Mouse (Mus musculus) G1E (cell line): ENCODE data around the gene Nck2.

Experiments used
- CTCF ChIP-seq: IDR thresholded peaks from 2 replicates; pipeline ENCODE4 v1.5.1; 2012; ENCODE audit warnings: low read depth, low read length, inconsistent platforms, mixed read lengths
- GATA1 ChIP-seq: IDR thresholded peaks from 2 replicates; pipeline ENCODE4 v1.6.1; 2012; ENCODE audit warnings: borderline replicate concordance, low read length, inconsistent platforms, mixed read lengths
- POLR2AphosphoS5 ChIP-seq: IDR thresholded peaks from 2 replicates; pipeline ENCODE4 v1.6.1; 2012; ENCODE audit warnings: low read depth, low read length, inconsistent platforms; ENCODE audit not compliant: insufficient replicate concordance
- TAL1 ChIP-seq: conservative IDR thresholded peaks from 2 replicates; pipeline ENCODE4 v1.6.1; 2012; ENCODE audit warnings: low read depth, low read length, inconsistent platforms, mixed read lengths

DNA sequence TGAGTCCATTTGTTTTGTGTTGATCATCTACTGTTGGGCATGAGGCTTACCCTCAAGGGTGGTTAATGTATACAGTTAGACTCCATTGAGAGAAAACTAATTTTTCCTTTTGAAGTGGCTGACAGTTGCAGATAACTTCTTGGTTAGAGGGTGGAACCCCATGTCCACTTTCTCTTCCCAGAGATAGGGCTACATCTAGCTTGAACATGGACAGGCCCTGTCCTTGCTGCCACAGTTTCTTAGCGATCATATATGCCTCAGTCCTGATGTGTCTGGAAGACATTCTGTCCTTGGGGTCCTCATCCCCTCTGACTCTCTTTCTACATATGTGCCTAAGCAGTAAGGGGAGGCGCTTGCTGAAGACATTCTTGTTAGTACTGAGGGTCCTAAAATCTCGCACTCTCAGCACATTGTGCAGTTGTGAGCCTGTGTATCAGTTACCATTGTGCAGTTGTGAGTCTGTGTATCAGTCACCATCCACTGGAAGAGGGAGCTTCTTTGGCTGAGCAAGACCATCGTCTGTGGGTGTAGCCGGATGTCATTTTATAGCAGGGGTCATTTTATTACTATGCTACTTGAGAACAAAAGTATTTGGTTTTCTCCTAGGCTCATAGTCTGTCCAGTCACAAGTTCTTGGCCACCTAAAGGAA is 114.8 kb downstream of the Nck2 start:
- no peak for TF ChIP-seq CTCF
- no peak for TF ChIP-seq GATA1
- TF ChIP-seq POLR2AphosphoS5 = no peak
- no peak for TF ChIP-seq TAL1
